Mouse (Mus musculus) Muller cell, postnatal 12 days (primary cell): ENCODE data around the gene Cacnb4.

ENCODE experiments used
- DNase-seq: peaks from one replicate; pipeline ENCODE4 v3.0.0-alpha.2; 2015; ENCODE audit errors: inconsistent ontology term

Cacnb4 gene

DNA sequence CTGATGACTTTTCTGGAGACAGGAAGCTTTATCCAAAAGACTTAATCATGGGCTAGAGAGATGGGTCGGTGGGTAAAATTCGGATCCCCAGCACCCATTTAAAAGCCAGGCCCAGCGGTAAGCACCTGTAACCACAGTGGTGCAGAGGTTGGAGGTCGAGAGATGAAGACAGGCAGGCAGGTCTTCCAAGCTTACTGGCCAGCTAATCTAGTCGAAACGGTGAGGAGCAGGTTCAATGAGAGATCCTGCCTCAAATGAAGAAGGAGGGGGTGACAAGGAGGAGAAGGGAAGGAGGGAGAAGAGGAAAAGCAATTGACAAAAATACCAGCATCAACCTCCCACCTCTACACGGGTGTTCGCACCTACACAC, 72.0 kb downstream of the Cacnb4 start:
- no peak for DNase-seq

DNA sequence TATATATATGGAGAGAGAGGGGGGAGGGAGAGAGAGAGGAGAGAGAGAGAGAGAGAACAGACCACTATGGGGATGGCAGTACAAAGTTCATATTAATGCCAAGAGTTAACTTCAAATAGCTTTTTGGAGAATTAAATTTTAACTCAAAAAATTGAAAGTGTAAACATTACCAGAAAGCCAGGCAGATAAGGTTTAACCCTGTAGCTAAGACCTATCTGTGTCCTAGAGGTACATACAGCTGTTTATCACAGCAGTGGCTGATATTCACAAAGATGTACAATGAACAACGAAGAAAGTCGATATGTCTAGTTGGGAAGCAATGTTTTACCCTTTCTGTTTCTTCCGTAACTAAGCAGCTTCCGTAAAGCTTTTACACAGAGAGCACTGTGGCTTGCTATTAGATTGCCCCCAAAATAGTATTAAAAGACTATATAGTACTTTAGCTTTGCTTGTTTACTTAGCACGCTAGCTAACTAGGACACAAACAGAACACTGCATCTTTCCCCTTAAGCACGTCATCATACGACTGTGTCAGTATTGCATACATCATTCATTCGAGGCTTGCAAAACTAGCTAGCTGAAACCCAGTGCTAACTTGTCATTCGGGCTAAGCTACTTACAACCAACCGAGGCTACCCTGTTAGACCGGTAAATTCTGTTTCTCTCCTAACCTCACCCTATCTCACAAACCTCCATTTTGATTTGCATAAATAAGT, 72.5 kb downstream of the Cacnb4 start:
- DNase-seq = no peak

DNA sequence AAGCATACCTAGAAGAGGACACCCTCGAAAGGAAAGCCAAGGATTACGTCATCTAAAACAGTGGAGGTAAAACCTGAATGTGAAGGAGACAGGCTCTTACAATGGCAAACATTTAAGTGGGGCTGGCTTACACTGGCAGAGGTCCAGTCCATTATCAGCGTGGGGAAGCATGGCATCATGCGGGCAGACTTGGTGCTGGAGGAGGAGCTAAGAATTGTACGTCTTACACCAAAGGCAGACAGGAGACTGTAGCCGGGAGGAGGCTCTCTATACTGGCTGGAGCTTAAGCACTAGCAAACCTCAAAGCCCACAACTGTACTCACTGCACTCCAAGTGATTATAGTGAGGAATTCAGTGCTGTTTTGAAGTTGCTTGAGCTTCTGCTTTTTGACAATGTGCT, 73.2 kb downstream of the Cacnb4 start:
- DNase-seq = no peak

DNA sequence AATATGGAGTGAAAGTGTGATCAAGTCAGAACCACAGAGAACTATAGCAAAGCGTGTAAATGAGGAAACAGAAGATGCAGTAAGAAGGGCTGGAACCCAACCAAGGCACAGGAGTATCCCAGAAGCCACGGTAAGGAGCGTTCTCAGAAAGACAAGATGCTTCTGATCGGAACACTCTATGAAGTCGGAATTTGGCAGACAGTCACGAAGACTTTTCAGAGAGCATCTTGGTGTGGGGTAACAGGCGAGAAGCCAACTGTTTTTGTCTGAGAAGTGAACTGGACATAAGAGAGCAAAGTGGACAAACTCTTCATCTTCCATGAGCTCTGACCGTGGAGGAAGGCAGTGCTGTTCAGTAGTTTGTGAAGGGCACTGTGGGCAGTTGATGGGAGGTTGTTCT, 73.7 kb downstream of the Cacnb4 start:
- no peak for DNase-seq

DNA sequence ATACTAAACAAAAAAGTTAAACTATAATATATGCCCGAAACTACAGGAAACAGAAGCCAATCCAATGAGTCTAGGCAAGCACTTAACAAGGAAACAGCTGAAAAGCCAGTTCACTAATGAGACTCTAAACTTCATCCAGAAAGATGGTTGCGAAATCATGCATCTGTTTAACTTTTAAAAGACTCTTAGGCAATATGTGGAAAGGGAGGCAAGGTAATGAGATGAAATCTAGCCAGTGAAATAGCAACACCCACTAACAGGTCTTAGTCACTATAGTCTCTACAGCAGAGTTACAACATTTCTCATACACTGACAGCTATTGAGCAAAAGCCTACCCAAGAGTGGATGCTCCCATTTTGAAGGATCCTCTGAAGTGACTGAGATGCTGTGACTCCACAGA, 74.4 kb downstream of the Cacnb4 start:
- peak; percentile 54 for DNase-seq

DNA sequence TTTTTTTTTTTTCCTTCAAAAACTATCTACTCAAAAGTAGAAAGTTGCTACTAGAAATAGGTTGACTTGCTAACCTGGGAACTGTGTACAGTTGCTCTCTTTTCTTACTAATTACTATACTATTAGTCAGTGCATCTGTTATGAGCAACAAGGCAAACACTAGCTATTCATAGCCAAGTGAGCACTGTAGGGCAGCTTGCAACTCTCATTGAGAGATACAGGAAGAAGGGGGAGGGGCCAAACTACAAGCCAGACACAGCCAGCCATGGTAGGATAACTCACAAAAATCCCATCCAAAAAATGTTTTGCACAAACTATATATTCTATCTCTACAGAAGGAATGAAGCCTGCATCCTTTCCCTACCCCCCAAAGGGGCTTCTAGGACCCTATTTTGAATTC, 79.1 kb downstream of the Cacnb4 start:
- no peak for DNase-seq

DNA sequence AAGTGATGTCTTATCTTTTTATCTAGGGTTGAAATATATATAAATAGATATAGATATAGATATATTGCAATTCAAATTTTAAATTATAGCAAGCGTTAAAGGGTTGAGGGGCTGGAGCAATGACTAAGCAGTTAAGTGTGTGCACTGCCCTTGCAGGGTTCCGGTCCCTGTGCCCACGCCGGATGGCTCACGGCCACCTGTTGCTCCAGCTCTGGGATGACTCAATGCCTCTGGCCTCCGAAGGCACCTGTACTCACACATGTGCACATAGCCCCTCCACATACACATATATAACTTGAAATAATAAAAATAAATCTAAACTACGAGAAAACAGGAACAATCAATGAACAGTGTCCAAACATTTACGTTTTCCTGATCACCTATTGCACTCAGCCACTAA, 82.8 kb downstream of the Cacnb4 start:
- DNase-seq = no peak

DNA sequence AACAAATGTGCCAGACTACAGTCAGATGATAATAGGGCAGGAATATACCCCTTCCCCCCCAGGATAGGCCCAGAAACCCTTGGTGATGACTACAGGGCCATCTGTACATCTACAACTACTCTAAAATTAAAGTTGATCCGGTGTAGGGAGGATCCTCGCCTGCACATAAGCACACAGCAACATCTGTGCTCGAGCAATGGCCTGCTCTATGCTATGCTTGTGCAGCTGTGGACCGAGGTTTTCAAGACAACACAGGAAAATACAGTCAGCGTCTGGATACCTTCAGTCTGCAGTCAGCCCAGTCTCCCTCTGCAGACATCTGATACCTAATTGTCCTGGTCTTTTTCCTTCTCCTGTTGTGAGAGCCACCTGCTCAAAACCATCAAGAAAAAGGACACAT, 83.4 kb downstream of the Cacnb4 start:
- DNase-seq = no peak

DNA sequence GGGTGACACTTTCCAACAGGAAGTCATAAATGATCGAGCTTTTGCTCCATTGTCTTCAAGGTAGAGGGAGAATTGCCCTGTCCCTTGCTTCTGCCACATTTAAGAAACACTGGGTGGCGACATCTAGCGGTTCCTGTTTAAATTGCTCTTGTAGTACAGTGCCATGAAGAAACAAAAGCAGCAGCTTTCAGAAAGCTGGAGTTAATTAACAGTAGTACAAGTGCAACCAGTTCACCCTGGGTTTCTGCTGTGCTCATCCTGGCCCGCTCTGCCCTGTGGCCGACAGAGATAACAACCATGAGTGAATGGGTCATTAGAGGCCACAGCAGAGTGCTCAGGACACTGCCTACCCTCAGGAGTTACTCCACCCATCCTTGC, 85.7 kb downstream of the Cacnb4 start:
- peak; percentile 68 for DNase-seq

DNA sequence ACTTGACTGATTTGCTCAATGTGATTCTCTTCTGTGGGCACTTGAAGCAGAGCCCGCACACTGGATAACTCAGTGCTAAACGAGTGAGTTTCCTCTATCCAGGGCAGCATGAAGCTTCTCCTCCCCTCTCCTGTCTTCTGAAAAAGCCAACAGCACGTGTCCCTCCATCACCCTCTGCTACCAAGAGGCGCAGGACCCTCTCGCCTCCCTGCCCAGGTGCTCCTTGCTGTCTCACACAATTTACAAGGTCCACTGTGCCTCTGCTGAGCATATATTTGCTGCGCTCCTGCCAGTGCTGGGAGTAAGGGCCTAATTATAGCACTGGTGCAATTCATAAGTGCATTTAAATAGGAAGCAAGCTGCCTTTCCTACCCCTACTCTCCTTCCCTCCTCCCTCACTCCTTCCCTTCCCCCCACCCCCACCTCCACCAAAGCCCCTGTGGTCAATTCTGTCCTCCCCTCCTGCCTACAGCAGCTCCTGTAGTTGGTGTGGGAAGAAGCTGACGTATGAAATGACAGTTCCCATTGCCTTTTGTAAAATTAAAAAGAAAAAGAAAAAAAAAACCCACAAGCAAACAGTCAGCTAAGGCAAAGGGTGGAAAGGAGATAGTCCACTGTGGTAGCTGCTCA, 86.2 kb downstream of the Cacnb4 start:
- DNase-seq = no peak

DNA sequence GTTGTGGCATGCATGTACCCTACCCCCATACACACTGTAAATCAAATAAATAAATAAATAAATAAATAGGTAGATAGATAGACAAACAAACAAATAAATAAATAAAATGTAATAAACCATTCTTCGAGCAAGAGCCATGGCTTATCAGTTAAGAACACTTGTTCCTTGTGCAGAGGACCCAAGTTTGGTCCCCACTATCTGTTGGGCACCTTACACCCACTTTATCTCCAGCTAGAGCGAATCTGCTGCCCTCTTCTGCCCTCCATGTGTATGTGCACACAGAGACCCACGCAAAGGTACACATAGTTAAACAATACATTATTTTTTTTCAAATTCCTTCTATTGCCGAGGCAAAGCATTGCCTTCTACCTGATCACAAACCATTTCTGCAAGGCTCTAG, 87.1 kb downstream of the Cacnb4 start:
- DNase-seq = no peak

DNA sequence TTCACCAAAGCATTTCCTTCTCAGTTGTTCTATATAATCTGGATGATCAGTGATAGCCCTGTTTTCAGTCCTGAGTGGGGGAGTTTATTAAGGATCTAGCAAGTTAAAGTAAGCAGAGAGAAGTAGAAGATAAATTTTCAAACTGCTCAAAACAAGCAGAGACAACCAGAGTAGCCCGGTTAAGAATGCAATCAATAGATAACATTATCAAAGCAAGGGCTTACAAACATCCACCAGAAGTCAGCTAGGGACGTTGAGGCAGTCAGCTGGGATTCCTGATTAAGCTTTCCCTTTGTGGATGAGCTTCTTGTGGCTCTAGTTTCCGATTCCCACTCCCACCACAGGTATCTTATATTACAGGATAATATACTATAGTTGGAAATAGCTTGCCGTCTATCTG, 91.2 kb downstream of the Cacnb4 start:
- DNase-seq = no peak

DNA sequence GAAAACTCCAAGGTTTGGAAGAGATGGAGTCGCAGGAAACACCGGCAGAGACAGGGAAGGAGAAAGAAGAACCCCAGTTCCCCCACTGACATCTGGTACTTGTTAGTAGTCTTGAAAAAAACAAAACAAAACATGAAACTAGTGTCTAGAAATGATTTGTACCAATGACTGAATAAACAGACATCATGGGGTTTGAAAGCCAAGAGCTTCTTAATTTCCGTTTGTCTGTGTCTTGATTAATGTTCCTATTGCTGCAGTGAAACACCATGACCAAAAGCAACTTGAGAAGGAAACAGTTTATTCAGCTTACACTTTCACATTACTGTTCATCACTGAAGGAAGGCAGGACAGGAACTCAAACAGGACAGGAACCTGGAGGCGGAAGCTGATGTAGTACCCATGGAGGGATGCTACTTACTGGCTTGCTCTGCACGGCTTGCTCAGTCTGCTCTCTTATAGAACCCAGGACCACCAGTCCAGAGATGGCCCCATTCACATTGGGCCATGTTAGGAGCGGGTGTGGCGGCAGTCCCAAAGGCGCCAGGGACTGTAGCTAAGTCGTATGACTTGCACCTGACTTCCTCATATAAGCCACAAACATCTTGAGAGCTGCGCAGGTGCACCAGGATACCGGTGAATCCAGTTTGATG, 95.4 kb downstream of the Cacnb4 start:
- DNase-seq = no peak

DNA sequence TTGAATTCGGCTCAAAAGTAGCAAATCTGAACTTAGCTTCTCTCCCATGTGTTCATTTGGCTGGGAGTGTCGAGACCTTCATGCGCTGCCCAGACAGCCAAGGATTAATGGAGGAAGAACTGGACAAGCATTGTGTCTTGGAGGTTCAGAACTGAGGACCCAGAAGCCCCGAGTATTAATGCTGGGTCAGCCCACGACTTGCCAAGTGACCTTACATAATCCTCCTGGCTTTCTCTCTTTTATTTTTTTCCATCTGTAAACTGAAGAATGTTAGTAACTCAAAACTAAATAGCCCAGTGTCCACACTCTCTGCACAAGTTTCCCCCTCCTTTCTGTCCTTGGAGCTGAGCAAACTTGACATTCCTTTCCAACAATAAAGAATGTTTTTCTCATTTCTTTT, 95.9 kb downstream of the Cacnb4 start:
- DNase-seq = peak; percentile 54

DNA sequence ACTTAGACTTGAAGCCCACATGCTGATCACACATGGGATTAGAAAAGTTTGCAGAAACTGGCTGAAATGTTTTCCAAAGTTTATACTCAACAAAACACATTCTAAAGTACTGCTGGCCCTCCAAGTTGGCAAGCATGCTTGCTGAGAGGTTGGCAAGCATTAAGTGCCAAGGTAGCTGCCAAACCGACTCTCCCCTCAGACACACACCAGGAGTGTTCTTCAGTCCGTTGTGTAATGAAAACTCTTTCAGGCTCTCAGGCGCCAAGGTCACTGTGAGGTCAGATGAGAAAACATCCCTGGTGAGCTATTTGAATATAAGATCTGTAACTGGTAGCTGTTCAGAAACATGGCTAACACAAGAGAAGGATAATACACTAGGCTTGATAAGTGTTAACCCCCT, 97.8 kb downstream of the Cacnb4 start:
- DNase-seq = peak; percentile 60

DNA sequence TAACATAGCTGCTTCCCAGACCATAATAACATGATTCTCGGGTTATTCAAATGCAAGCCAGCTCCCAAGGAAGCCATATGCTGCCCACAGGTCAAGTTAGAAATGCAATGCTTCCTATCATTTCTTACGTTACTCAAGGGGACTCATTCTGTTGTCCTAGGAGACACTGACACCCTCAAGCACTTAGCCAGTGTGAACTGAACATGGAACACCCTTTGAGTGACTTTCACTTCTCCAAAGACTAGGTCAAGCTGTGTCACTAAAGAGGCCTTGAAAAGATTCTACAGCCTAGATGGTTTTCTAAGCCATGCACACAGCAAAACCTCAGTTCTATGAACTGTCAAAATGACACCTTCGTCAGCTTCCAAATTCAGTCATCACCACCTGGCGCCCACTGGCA, 98.9 kb downstream of the Cacnb4 start:
- DNase-seq = no peak

DNA sequence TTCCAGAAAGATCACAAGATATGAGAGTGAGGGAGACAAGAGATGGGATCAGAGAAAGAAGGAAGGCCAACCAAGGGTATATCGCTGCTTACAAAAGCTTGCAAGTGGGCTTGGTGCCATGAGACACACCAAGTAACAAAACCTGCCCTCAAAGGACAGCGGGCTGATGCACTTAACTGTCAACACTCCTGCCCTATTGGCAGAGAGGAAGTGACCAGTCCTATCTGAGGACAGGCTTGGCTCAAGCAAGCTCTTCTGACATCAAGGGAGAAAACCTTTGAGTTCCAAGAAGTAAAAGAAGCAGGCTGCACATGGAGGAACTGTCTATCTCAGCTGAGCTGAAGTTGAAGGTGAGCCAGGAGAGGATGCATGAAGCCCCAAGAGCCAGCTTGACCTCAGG, 100.1 kb downstream of the Cacnb4 start:
- DNase-seq = no peak

DNA sequence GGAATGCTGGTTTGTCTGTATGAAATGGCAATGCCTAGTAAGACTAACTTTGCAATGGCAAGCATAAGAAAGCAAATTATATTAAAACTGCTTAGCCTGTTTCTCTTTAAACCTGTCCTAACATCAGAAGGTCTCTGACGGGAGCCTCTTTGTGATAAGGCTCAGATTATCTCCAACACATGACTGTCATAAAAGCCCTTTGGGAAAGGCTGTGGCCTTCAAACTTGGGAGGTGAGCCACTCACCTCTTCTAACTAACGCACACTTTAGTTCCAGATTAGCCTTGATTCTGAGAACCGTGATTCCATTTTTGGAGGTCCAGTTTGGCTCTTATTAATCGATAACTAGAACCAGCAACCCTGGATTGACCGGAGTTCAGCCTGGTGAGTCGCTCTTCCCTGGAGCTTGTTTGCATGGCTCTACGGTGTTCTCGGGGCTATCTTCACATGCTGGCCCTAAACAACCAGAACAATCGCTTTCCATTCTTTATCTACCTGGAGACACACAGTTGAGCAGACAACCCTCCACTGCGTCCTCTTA, 100.9 kb downstream of the Cacnb4 start:
- no peak for DNase-seq

DNA sequence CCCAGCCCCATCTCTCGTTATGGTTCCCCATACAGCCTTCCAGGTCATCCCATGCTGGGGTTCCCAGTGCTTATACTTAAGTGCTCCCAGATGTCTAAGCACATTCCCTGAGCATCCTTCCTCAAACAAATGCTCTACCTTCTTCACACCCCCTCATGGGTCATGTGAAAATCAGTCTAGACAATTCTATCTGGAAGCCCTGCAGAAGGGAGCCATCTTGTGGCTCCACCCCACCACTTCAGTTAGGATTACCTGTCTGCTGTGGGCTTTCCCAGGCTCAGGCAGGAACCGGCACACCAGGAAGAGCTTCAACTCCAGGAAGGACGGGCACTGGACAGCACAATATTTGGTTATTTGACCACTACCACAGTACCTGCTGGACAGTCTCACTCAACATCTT, 101.7 kb downstream of the Cacnb4 start:
- no peak for DNase-seq

DNA sequence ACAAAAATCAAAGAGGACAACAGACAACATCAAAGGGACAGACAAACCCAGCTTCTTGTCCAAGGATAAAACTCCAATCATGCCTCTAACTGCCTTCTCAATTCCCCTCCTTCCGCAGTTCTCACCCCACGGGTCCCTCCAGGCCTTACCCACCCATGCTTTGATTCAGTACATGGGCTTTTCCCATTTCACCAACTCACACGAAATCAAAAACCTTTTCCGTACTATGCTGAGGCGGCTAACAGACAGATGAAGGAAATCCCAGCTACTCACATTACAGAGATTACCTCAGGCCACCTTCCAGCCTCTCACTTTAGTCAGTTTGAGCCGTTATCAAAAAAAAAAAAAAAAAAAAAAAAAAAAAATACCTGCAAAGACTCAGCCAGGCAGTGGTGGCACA, 104.4 kb downstream of the Cacnb4 start:
- DNase-seq = no peak

DNA sequence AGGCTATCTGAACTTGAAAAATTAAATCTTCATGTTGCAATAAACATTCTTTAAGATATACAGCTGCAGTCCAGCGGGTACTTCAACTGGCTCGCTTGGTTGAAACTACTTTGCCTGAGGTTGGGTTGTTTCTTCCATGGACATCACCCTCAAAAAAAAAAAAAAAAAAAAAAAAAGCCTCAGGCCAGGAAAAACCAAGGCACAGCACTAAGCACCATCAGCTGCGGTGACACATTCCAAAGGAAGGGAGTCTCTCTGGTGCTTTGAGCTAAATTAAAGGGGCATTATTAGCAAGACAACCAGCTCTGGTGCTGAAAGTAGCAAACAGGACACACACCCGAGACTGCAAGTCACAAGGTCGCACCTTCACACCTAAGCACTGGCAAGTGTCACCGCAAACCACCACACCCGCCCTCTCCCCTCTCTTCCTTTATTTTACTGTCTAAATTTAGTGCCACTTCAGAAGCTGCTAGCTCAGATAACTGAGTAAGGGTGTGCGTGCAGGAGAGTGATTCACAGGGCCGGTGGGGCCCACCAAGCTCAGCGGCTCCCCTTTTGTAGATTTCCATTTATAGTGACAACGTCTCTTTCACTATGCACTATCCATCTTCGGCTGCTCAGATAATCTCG, 105.2 kb downstream of the Cacnb4 start:
- DNase-seq = no peak

DNA sequence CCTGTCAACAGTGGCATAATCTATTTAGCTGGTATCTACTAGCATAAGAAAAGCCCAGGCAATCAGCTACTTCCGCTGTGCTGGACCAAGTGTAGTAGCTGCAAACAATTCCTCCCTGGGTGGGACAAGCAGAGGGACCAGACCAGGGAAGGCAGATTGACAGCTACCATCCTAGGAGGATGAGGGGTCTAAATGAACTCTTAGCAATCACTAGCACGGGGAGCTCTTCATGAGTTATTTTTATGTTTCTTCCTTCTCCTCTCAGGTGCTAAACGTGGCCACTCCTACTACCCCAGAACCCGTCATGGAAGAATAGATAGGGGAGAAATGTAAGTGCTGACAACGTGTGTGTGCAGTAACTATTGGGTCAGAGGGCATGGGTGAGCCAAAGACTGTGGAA, 105.8 kb downstream of the Cacnb4 start:
- DNase-seq = no peak

DNA sequence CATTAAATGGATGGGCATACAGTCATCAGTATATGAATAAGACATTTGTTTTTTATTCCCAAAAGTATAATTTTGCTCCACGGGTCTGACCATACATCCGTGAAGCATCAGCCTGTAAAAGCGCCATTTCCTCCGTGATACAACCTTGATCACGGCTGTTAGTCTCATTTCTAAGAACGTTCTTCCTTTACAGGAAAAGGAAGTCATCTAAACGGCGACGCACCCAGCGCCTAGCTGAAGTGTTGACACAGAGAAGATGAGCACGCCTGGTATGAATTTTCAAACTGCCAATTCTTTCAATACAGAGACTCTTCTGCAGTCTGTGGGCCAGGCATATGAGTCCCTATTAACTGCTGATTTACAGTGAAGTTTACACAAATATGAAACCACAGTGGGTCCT, 106.5 kb downstream of the Cacnb4 start:
- DNase-seq = no peak
